Mouse (Mus musculus) cerebellum, postnatal 10 days (tissue): ENCODE results near the gene 4930544D05Rik.

Experiments
- DNase-seq, 2 experiments: peaks; one replicate each; pipeline ENCODE4 v3.0.0; 2021; ENCODE audit warnings: mixed read lengths in 2 of 2

4930544D05Rik gene

GRCm38 (mm10) chr11:70605024-70605566 lies 10.6 kb upstream of the 4930544D05Rik start:
- peak; percentile 87 to 90 for DNase-seq

- no peak for DNase-seq
Observed at GRCm38 (mm10) chr11:70606717-70607116, 8.9 kb upstream of the 4930544D05Rik start.

- DNase-seq = no peak
Observed at GRCm38 (mm10) chr11:70607611-70608010, 8.0 kb upstream of the 4930544D05Rik start.

- peak; percentile 46 to 49 for DNase-seq
Observed at GRCm38 (mm10) chr11:70608381-70609066, 7.1 kb upstream of the 4930544D05Rik start.

GRCm38 (mm10) chr11:70610752-70611151 lies 4.9 kb upstream of the 4930544D05Rik start:
- no peak for DNase-seq

GRCm38 (mm10) chr11:70612505-70612904 lies 3.1 kb upstream of the 4930544D05Rik start:
- DNase-seq = peak in 1 of 2 experiments; percentile 33

- DNase-seq = peak; percentile 45 to 52
Observed at GRCm38 (mm10) chr11:70615074-70615473, 574 bp upstream of the 4930544D05Rik start.

- DNase-seq = no peak
Observed at GRCm38 (mm10) chr11:70619101-70619500, 3.5 kb downstream of the 4930544D05Rik start, which contains the start of gene Chrne. Chrne (minus strand) TSS chr11:70619216.

- DNase-seq = peak in 1 of 2 experiments; percentile 42
Observed at GRCm38 (mm10) chr11:70621972-70622814, 6.5 kb downstream of the 4930544D05Rik start.

- DNase-seq = no peak
Observed at GRCm38 (mm10) chr11:70623053-70623742, 7.5 kb downstream of the 4930544D05Rik start.

GRCm38 (mm10) chr11:70625473-70625872 lies 9.8 kb downstream of the 4930544D05Rik start:
- peak; percentile 75 to 82 for DNase-seq

GRCm38 (mm10) chr11:70626877-70627276 lies 11.2 kb downstream of the 4930544D05Rik start:
- no peak for DNase-seq

GRCm38 (mm10) chr11:70628431-70628830 lies 12.8 kb downstream of the 4930544D05Rik start:
- no peak for DNase-seq

- DNase-seq = no peak
Observed at GRCm38 (mm10) chr11:70629557-70629956, 13.9 kb downstream of the 4930544D05Rik start.

GRCm38 (mm10) chr11:70630129-70630528 lies 14.5 kb downstream of the 4930544D05Rik start:
- no peak for DNase-seq

GRCm38 (mm10) chr11:70635601-70636000 lies 20.0 kb downstream of the 4930544D05Rik start:
- DNase-seq = no peak

GRCm38 (mm10) chr11:70637764-70638163 lies 22.1 kb downstream of the 4930544D05Rik start:
- DNase-seq = no peak

GRCm38 (mm10) chr11:70638293-70638692 lies 22.6 kb downstream of the 4930544D05Rik start:
- no peak for DNase-seq

- DNase-seq = no peak
Observed at GRCm38 (mm10) chr11:70638714-70639278, 23.1 kb downstream of the 4930544D05Rik start, which contains the start of gene Gp1ba. Gp1ba (plus strand) TSS chr11:70639122.

GRCm38 (mm10) chr11:70639976-70640375 lies 24.3 kb downstream of the 4930544D05Rik start:
- DNase-seq = no peak

GRCm38 (mm10) chr11:70641241-70641640 lies 25.6 kb downstream of the 4930544D05Rik start:
- DNase-seq = no peak

GRCm38 (mm10) chr11:70643051-70643450 lies 27.4 kb downstream of the 4930544D05Rik start:
- peak in 1 of 2 experiments; percentile 22 for DNase-seq
